Mouse (Mus musculus) heart, adult 2 months (tissue): ENCODE data around the gene Gdf7. TPM values are rescaled to one million over a fixed set of nuclear protein-coding genes. Genes with fewer than 3 reads are reported as not detected.

ENCODE experiments used
- DNase-seq, 2 experiments: peaks; one replicate each; pipeline ENCODE4 v3.0.0; 2021
- H3K27ac ChIP-seq: fragments of 200-600 bp; 2 replicates; pipeline ENCODE4 v1.8.1; 2022
- H3K27me3 ChIP-seq: fragments of 200-500 bp; 2 replicates; pipeline ENCODE4 v1.6.1; 2012; ENCODE audit warnings: mild to moderate bottlenecking, low read length, inconsistent platforms, mixed read lengths; ENCODE audit not compliant: control insufficient read depth, insufficient read depth
- H3K36me3 ChIP-seq: fragments of 200-500 bp; 2 replicates; pipeline ENCODE4 v1.6.1; 2012; ENCODE audit warnings: low read length, inconsistent platforms; ENCODE audit not compliant: control insufficient read depth, insufficient read depth
- H3K4me1 ChIP-seq: fragments of 200-500 bp; 2 replicates; pipeline ENCODE4 v1.6.1; 2011; ENCODE audit warnings: low read length; ENCODE audit not compliant: control insufficient read depth, insufficient read depth
- H3K4me3 ChIP-seq: fragments of 200-600 bp; 2 replicates; pipeline ENCODE4 v1.8.1; 2022
- H3K79me2 ChIP-seq: fragments of 200-500 bp; replicated peaks from 2 replicates; pipeline ENCODE4 v1.6.1; 2012; ENCODE audit warnings: mild to moderate bottlenecking, inconsistent platforms, low read length, moderate library complexity, mixed read lengths; ENCODE audit not compliant: control insufficient read depth, insufficient read depth
- H3K9ac ChIP-seq: fragments of 200-500 bp; 2 replicates; pipeline ENCODE4 v1.6.1; 2012; ENCODE audit warnings: low read depth, mild to moderate bottlenecking, control low read depth, inconsistent platforms, low read length, mixed read lengths
- CTCF ChIP-seq: fragments of 200-600 bp; IDR thresholded peaks from 2 replicates; pipeline ENCODE4 v1.8.1; 2022; ENCODE audit warnings: antibody characterized with exemption, mild to moderate bottlenecking, moderate library complexity
- EP300 ChIP-seq: fragments of 200-500 bp; IDR thresholded peaks from 2 replicates; pipeline ENCODE4 v1.6.1; 2011; ENCODE audit warnings: low read depth, low read length, control low read depth; ENCODE audit not compliant: insufficient read depth
- POLR2A ChIP-seq: fragments of 200-500 bp; IDR thresholded peaks from 2 replicates; pipeline ENCODE4 v1.6.1; 2011; ENCODE audit warnings: mild to moderate bottlenecking, low read depth, low read length, control low read depth; ENCODE audit not compliant: insufficient read depth
- WGBS: fragments of 180-500 bp; shearing (Covaris S2); methylation state at CpG from one replicate; pipeline ENCODE4 v1.1.7; 2018; 5-methylcytosine and 5-hydroxymethylcytosine counted together
- intact Hi-C: fragments of 180-260 bp; cut with DNase I; formaldehyde crosslinking; loops from one replicate; pipeline ENCODE4 v1.15.1; 2025
- polyA plus RNA-seq: library from polyadenylated mRNA; depleted of rRNA; stranded (reverse); fragments of >200 nt; gene quantifications from 2 replicates; pipeline ENCODE4 v1.2.3, GENCODE M21; 2012
- total RNA-seq, 2 experiments: library from RNA; stranded (reverse); gene quantifications; 2 replicates each; pipeline ENCODE4 v1.2.3; 2021

The Gdf7 gene
- total and polyA plus RNA-seq, 3 experiments: 0.41 to 0.96 (median 0.84) TPM

GRCm38 (mm10) chr12:8289499-8289898 is 12.3 kb downstream of the Gdf7 start:
- intact Hi-C loops: no loop called here
- no peaks in the 10 kb centered on the region for H3K79me2 ChIP-seq
- DNase-seq: no peak
- H3K27ac ChIP-seq: no peak overlapping the region
- 94% methylated on average over 8 of the region's 8 CpGs for WGBS
- H3K27me3 ChIP-seq: no peaks in the 10 kb centered on the region
- H3K4me1 ChIP-seq: no peaks in the 10 kb centered on the region
- no peak overlapping the region for H3K9ac ChIP-seq
- H3K36me3 ChIP-seq: no peaks in the 10 kb centered on the region
- TF ChIP-seq POLR2A (no peak), EP300 (no peak), CTCF (no peak)
- H3K4me3 ChIP-seq: no peak overlapping the region

DNA sequence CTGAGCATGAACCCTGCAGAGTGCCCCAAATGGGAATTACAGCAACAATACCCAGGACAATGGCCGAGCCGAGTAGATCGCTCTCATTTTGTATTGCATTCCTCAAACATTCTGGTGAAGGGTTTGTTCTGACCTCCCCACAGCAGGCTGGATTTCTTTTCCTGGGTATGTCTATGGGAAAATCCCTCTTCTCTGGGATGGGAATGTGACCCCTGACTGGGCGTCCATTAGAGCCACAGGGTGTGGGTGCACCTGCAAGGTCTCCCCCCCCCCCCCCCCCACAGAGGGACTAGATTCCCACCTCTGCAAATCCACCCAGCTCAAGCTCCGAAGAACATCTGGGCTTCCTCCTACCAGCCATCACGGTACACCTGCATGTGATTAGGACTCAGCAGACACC is 12.7 kb downstream of the Gdf7 start:
- no peaks in the 10 kb centered on the region for H3K79me2 ChIP-seq
- H3K4me3 ChIP-seq: no peak overlapping the region
- intact Hi-C loops: no loop called here
- no peak overlapping the region for H3K27ac ChIP-seq
- DNase-seq: no peak
- no peak overlapping the region for H3K9ac ChIP-seq
- TF ChIP-seq EP300: no peak
- TF ChIP-seq CTCF: no peak
- TF ChIP-seq POLR2A: no peak
- 87% methylated on average over 6 of the region's 6 CpGs for WGBS
- H3K27me3 ChIP-seq: no peaks in the 10 kb centered on the region
- no peaks in the 10 kb centered on the region for H3K4me1 ChIP-seq
- no peaks in the 10 kb centered on the region for H3K36me3 ChIP-seq

DNA sequence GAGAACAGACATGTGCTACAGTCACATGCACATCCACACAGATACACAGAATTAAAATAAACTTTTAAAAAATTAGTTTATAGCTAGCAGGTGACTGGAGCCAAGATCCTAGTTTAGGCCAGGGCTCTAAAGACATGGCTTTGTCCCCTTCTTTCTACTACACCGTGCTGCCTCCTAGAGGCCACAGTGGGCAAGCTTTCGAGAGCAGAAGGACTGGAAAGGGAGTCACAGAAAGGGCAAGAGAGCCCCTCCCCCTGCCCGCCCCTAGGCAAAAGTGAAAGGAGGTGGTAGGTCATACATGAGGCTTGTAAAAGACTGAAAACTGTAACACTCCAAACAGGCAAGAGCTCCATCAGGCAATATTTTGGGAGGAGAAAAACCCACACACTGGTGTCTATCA is 13.8 kb downstream of the Gdf7 start:
- no peak overlapping the region for H3K4me3 ChIP-seq
- 59% methylated on average over 3 of the region's 3 CpGs for WGBS
- H3K9ac ChIP-seq: no peak overlapping the region
- no peak overlapping the region for H3K27ac ChIP-seq
- no peak for TF ChIP-seq EP300
- peak; percentile 32 for TF ChIP-seq CTCF
- H3K36me3 ChIP-seq: no peaks in the 10 kb centered on the region
- intact Hi-C loops: no loop called here
- DNase-seq: no peak
- no peaks in the 10 kb centered on the region for H3K4me1 ChIP-seq
- no peaks in the 10 kb centered on the region for H3K27me3 ChIP-seq
- no peaks in the 10 kb centered on the region for H3K79me2 ChIP-seq

DNA sequence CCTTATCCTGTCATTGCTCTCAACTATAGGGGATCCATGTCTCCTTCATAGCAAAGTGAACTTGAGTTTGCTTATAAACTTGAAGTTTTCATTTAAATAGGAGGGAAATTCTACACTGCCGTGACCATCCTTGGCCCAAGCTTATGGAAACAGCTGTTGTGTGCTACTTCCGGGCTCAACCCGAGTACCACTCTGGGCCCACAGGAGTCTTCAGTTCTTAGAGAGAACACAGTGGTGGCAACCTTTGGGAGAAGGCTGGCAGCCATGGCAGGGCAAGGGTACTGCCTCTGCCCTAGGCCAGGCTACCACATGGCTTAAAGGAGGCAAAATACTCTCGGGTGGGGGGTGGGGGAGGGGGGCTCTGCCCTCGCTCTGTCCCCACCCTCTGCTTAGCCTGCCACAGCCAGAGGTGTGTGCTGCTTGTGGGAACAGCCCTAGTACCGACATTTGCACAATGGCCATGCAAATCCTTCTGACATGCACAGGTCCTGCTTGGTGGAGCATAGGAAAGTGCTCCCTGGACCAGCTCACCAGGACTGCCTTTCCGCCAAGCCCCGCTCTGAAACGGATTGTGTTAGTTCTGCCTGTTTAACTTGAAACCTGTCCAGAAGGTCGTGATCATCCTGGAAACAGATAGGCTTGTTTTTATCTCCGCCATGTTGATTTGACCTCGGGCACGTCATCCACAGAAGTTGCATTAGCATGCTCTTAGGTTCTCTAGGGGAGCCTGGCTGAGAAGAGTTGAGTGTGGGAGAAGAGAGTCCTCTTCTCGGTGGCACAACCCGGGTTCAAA is 20.3 kb downstream of the Gdf7 start:
- intact Hi-C loops: no loop called here
- H3K79me2 ChIP-seq: no peaks in the 10 kb centered on the region
- no peak overlapping the region for H3K4me3 ChIP-seq
- no peak overlapping the region for H3K27ac ChIP-seq
- WGBS: 70% methylated on average over 15 of the region's 15 CpGs
- no peaks in the 10 kb centered on the region for H3K27me3 ChIP-seq
- no peak overlapping the region for H3K9ac ChIP-seq
- H3K4me1 ChIP-seq: peaks cover 4% of the 10 kb centered on the region
- no peak for DNase-seq
- H3K36me3 ChIP-seq: peaks cover 2% of the 10 kb centered on the region; the same call in 1 of the 2 replicates
- TF ChIP-seq CTCF: no peak
- TF ChIP-seq POLR2A: no peak
- TF ChIP-seq EP300: no peak

GRCm38 (mm10) chr12:8275424-8275823 is 26.3 kb downstream of the Gdf7 start:
- no peaks in the 10 kb centered on the region for H3K79me2 ChIP-seq
- peaks cover 4% of the 10 kb centered on the region for H3K4me1 ChIP-seq
- DNase-seq: no peak
- no peaks in the 10 kb centered on the region for H3K27me3 ChIP-seq
- no peak overlapping the region for H3K4me3 ChIP-seq
- H3K9ac ChIP-seq: no peak overlapping the region
- intact Hi-C loops: no loop called here
- no peak overlapping the region for H3K27ac ChIP-seq
- H3K36me3 ChIP-seq: peaks cover 2% of the 10 kb centered on the region; the same call in 1 of the 2 replicates
- 94% methylated on average over 4 of the region's 4 CpGs for WGBS
- TF ChIP-seq POLR2A (no peak), CTCF (no peak), EP300 (no peak)

DNA sequence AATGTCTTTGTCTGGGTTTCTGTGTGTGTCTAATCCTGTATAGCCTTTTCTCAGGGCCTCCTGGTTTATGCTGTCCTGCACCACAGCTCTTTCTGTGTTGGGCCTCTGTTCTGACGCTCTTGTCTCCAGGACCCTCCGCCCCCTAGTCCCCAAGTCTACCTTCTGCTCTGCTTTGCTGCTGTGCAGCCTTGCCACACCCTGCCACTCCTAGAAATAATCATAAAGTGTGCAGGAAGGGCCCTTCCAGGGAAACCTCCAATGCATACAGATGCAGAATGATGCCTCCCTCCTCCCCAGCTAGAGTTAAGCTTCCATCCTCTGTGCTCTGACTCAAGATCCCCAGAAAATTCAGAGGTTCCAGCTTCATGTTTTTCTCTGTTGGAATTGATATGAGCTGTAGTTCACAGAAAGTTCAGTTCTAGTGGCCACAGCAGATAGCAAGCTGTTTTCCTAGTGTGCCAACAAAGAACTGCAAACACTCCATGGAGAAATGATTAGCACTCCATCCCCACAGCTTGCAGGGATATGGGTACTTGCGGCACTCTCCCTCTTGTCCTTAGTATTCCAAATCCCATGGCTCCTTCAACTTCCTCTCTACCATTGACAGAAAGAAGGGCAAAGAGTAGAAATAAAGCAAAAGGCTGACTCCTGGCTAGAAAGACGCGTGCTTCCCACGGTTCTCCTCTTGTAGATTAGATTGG is 28.1 kb downstream of the Gdf7 start:
- Histone ChIP-seq H3K36me3 (peaks cover 2% of the 10 kb centered on the region; the same call in 1 of the 2 replicates), H3K4me1 (peaks cover 4% of the 10 kb centered on the region), H3K79me2 (no peaks in the 10 kb centered on the region), H3K27me3 (no peaks in the 10 kb centered on the region), H3K4me3 (no peak overlapping the region), H3K9ac (no peak overlapping the region), H3K27ac (no peak overlapping the region)
- no peak for DNase-seq
- whole genome bisulfite sequencing: 75% methylated on average over 6 of the region's 6 CpGs
- TF ChIP-seq EP300: no peak
- TF ChIP-seq CTCF: no peak
- no peak for TF ChIP-seq POLR2A
- intact Hi-C loops: no loop called here
